Mouse (Mus musculus) spleen, adult 2 months (tissue): ENCODE measurements at regions not wholly inside any gene's neighbourhood (a gene's known extent, or its start where the extent isn't known, plus 50 kb on each side); places are given as distances from the start of the nearest gene placed in this dataset.

ENCODE experiments used
- CTCF ChIP-seq: fragments of 200-500 bp; IDR thresholded peaks from 2 replicates; pipeline ENCODE4 v1.5.1; 2011; ENCODE audit warnings: mild to moderate bottlenecking, inconsistent platforms; ENCODE audit not compliant: insufficient read depth, insufficient read length, insufficient replicate concordance; ENCODE audit errors: extremely low read depth
- POLR2A ChIP-seq: fragments of 200-500 bp; IDR thresholded peaks from 2 replicates; pipeline ENCODE4 v1.6.1; 2011; ENCODE audit warnings: low read depth, low read length, inconsistent platforms

DNA sequence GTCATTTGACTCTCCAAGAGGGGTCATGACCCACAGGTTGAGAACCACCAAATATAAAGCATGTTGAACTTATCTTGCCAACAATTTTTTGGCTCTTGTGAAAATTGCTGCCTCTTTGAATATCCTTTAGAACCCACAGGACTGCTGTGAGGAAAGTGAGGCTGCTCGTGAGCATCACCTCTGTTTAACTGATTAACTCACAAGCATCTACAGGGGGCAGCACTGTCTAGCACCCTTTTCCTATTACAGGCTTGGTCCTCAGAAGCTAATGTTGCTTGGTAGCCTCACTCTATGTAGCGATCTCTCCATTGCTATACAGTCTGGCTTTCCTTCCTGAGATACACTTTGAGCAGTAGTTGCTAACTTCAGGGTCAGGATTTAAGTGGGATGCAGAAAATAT, 522.4 kb upstream of the Adam24 start:
- no peak for TF ChIP-seq POLR2A
- no peak for TF ChIP-seq CTCF
